Mouse (Mus musculus): Measurements from ENCODE around the gene Prpf40a.

- TF ChIP-seq POLR2A (IDR thresholded peaks at IDR 0.05; ENCODE audit: low read depth, low read length) = no peak
- no peak for TF ChIP-seq CTCF (IDR thresholded peaks at IDR 0.05; ENCODE audit: extremely low read depth, insufficient read depth, insufficient read length, insufficient replicate concordance)
These were observed 84.6 kb downstream of the Prpf40a start for GRCm38 (mm10) chr2:53106472-53106871.

Data from spleen, adult 2 months (tissue).